Mouse (Mus musculus): ENCODE data around the gene Fezf1. TPM values are rescaled to one million over a fixed set of nuclear protein-coding genes. Genes with fewer than 3 reads are reported as not detected.

Gene Fezf1
- total and polyA plus RNA-seq, 3 experiments = not detected

DNA sequence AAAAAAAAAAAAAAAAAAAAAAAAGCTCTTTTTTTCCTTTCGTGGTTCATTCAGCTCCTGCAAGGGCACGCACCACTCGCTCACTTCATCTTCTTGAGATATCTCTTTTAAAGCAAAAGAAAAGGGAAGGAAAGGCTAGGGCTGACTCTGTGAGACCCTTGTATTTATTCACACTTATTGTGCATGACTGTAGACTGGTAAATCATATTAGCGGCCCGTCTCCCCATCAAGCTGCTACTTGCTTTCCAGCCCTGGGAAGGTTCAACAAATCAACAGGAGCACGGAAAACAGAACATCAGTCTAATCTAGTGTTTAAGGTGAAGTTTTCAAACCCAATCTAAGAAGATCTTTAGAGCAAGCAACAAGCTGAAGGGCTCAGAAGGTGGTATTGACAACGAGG is 24.4 kb upstream of the Fezf1 start:
- no peak overlapping the region for H3K4me3 ChIP-seq (ENCODE audit: control insufficient read depth in 1 of 2, insufficient read depth in 1 of 2, low read depth in 2 of 2, low read length in 2 of 2)
- TF ChIP-seq ZC3H11A (IDR thresholded peaks at IDR 0.05; ENCODE audit: low read depth, low read length) (no peak), MAZ (IDR thresholded peaks at IDR 0.05; ENCODE audit: low read depth, low read length) (no peak), HCFC1 (IDR thresholded peaks at IDR 0.05; ENCODE audit: low read depth, low read length) (no peak), E2F4 (IDR thresholded peaks at IDR 0.05; ENCODE audit: borderline replicate concordance, low read depth, low read length) (no peak), ELF1 (IDR thresholded peaks at IDR 0.05; ENCODE audit: low read depth, low read length) (no peak), POLR2A (IDR thresholded peaks at IDR 0.05; ENCODE audit: control insufficient read depth in 1 of 2, insufficient read depth in 1 of 2, low read depth in 1 of 2, low read length in 2 of 2, poor library complexity in 1 of 2) (no peak), MEF2A (IDR thresholded peaks at IDR 0.05; ENCODE audit: extremely low read depth, insufficient replicate concordance, low read depth, low read length, poor library complexity, severe bottlenecking) (no peak), RCOR1 (IDR thresholded peaks at IDR 0.05; ENCODE audit: low read depth, low read length) (no peak), RAD21 (IDR thresholded peaks at IDR 0.05; ENCODE audit: low read depth, low read length) (no peak), JUND (IDR thresholded peaks at IDR 0.05; ENCODE audit: low read depth, low read length) (no peak), NELFE (IDR thresholded peaks at IDR 0.05; ENCODE audit: low read depth, low read length) (no peak), USF2 (IDR thresholded peaks at IDR 0.05; ENCODE audit: borderline replicate concordance in 1 of 2, insufficient read depth in 1 of 2, low read depth in 1 of 2, low read length in 2 of 2) (no peak), ZKSCAN1 (IDR thresholded peaks at IDR 0.05; ENCODE audit: low read depth, low read length) (no peak), EP300 (IDR thresholded peaks at IDR 0.05; ENCODE audit: low read depth in 1 of 2, low read length in 2 of 2) (no peak), CHD1 (IDR thresholded peaks at IDR 0.05; ENCODE audit: low read depth, low read length) (no peak)
- H3K4me1 ChIP-seq (ENCODE audit: control insufficient read depth in 1 of 2, insufficient read depth in 2 of 2, low read length in 2 of 2) = no peaks in the 10 kb centered on the region

DNA sequence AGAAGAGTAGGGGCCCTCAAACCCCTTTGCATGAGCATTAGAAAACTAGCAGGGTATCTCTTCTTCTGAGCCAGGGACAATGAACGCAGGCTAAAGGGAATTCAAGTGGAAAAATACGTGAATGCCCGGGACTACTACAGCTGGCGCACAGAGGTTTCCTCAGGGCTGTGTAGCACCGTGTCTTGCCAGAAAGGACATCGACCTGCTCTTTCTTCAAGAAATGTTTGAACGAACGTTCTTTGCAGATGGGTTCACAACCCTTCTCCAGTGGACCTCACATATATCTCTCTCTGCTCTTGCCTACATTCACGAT is 12.5 kb upstream of the Fezf1 start:
- no peaks in the 10 kb centered on the region for H3K4me1 ChIP-seq (ENCODE audit: control insufficient read depth in 1 of 2, insufficient read depth in 2 of 2, low read length in 2 of 2)
- H3K79me2 ChIP-seq (ENCODE audit: control insufficient read depth, insufficient read depth, low read length, poor library complexity) = no peaks in the 10 kb centered on the region
- no peak overlapping the region for H3K27ac ChIP-seq (ENCODE audit: control insufficient read depth, low read depth, low read length)
- H3K4me3 ChIP-seq (ENCODE audit: control insufficient read depth in 1 of 2, insufficient read depth in 1 of 2, low read depth in 2 of 2, low read length in 2 of 2) = no peak overlapping the region
- H3K9me3 ChIP-seq (replicated peaks; ENCODE audit: insufficient read depth, low read length) = no peaks in the 10 kb centered on the region
- H3K27me3 ChIP-seq (ENCODE audit: control insufficient read depth in 1 of 2, insufficient read depth in 2 of 2, low read length in 2 of 2) = no peaks in the 10 kb centered on the region
- H3K36me3 ChIP-seq (ENCODE audit: control insufficient read depth in 1 of 2, insufficient read depth in 2 of 2, low read length in 2 of 2) = no peaks in the 10 kb centered on the region
- no peak overlapping the region for H3K9ac ChIP-seq (ENCODE audit: control insufficient read depth, low read depth, low read length, poor library complexity, severe bottlenecking)
- DNase-seq (ENCODE audit: low read depth, low spot score) = no peak
- TF ChIP-seq USF2 (IDR thresholded peaks at IDR 0.05; ENCODE audit: borderline replicate concordance in 1 of 2, insufficient read depth in 1 of 2, low read depth in 1 of 2, low read length in 2 of 2) = no peak
- no peak for TF ChIP-seq ELF1 (IDR thresholded peaks at IDR 0.05; ENCODE audit: low read depth, low read length)
- TF ChIP-seq MEF2A (IDR thresholded peaks at IDR 0.05; ENCODE audit: extremely low read depth, insufficient replicate concordance, low read depth, low read length, poor library complexity, severe bottlenecking) = no peak
- no peak for TF ChIP-seq NELFE (IDR thresholded peaks at IDR 0.05; ENCODE audit: low read depth, low read length)
- no peak for TF ChIP-seq RAD21 (IDR thresholded peaks at IDR 0.05; ENCODE audit: low read depth, low read length)
- no peak for TF ChIP-seq POLR2AphosphoS2 (IDR thresholded peaks at IDR 0.05; ENCODE audit: low read length)

More for the DNA sequence above, 24.4 kb upstream of the Fezf1 start:
- Histone ChIP-seq H3K9ac (ENCODE audit: control insufficient read depth, low read depth, low read length, poor library complexity, severe bottlenecking) (no peak overlapping the region), H3K36me3 (ENCODE audit: control insufficient read depth in 1 of 2, insufficient read depth in 2 of 2, low read length in 2 of 2) (no peaks in the 10 kb centered on the region), H3K27me3 (ENCODE audit: control insufficient read depth in 1 of 2, insufficient read depth in 2 of 2, low read length in 2 of 2) (no peaks in the 10 kb centered on the region), H3K9me3 (replicated peaks; ENCODE audit: insufficient read depth, low read length) (no peaks in the 10 kb centered on the region), H3K27ac (ENCODE audit: control insufficient read depth, low read depth, low read length) (no peak overlapping the region), H3K79me2 (ENCODE audit: control insufficient read depth, insufficient read depth, low read length, poor library complexity) (no peaks in the 10 kb centered on the region)
- DNase-seq (ENCODE audit: low read depth, low spot score) = no peak
